Mouse (Mus musculus) c-Kit-positive CD71-positive TER-119-negative erythroid progenitor cells, embryonic 14.5 days (primary cell): Measurements from ENCODE around the gene Bcl2l1.
A peak's percentile ranks its signal among the peaks of the same experiment; 100 is the strongest.

Source experiments
- DNase-seq: peaks from one replicate; pipeline ENCODE4 v3.0.0-alpha.2; 2013; ENCODE audit warnings: low read depth

The Bcl2l1 gene

GRCm38 (mm10) chr2:152824438-152825167, 6.9 kb downstream of the Bcl2l1 start:
- DNase-seq, result no peak

- DNase-seq, result no peak
These were observed 7.8 kb downstream of the Bcl2l1 start for GRCm38 (mm10) chr2:152823770-152824169.

GRCm38 (mm10) chr2:152821566-152821965, 10.0 kb downstream of the Bcl2l1 start:
- no peak for DNase-seq

GRCm38 (mm10) chr2:152821023-152821422, 10.5 kb downstream of the Bcl2l1 start:
- no peak for DNase-seq

GRCm38 (mm10) chr2:152820369-152820768, 11.2 kb downstream of the Bcl2l1 start:
- DNase-seq, result no peak

GRCm38 (mm10) chr2:152819926-152820325, 11.6 kb downstream of the Bcl2l1 start:
- DNase-seq, result no peak

GRCm38 (mm10) chr2:152819097-152819624, 12.4 kb downstream of the Bcl2l1 start:
- no peak for DNase-seq

GRCm38 (mm10) chr2:152818679-152819078, 12.8 kb downstream of the Bcl2l1 start:
- DNase-seq, result no peak

GRCm38 (mm10) chr2:152817596-152818291, 13.8 kb downstream of the Bcl2l1 start:
- DNase-seq, result peak; percentile 57

- no peak for DNase-seq
These were observed 14.7 kb downstream of the Bcl2l1 start for GRCm38 (mm10) chr2:152816657-152817348.

- no peak for DNase-seq
These were observed 15.5 kb downstream of the Bcl2l1 start for GRCm38 (mm10) chr2:152815879-152816656.

GRCm38 (mm10) chr2:152814213-152814874, 17.2 kb downstream of the Bcl2l1 start:
- peak; percentile 68 for DNase-seq

- DNase-seq, result no peak
These were observed 18.3 kb downstream of the Bcl2l1 start for GRCm38 (mm10) chr2:152813232-152813631.

- DNase-seq, result no peak
These were observed 20.0 kb downstream of the Bcl2l1 start for GRCm38 (mm10) chr2:152811336-152812165.

- DNase-seq, result no peak
These were observed 21.2 kb downstream of the Bcl2l1 start for GRCm38 (mm10) chr2:152810158-152810941.

GRCm38 (mm10) chr2:152808178-152808577, 23.4 kb downstream of the Bcl2l1 start:
- DNase-seq, result no peak

- DNase-seq, result no peak
These were observed 25.5 kb downstream of the Bcl2l1 start for GRCm38 (mm10) chr2:152806037-152806436.

GRCm38 (mm10) chr2:152805111-152805490, 26.4 kb downstream of the Bcl2l1 start:
- no peak for DNase-seq

- no peak for DNase-seq
These were observed 27.0 kb downstream of the Bcl2l1 start for GRCm38 (mm10) chr2:152804408-152805110.
